Mouse (Mus musculus) limb, embryonic 15.5 days (tissue): ENCODE data around the gene Ap1m1. TPM values are rescaled to one million over a fixed set of nuclear protein-coding genes. Genes with fewer than 3 reads are reported as not detected.

Source experiments
- ATAC-seq: fragments of 200-750 bp; cut with Nextera tagmentation; 2 replicates; pipeline ENCODE4 v1.8.0; 2017; ENCODE audit warnings: low read depth, moderate TSS enrichment; ENCODE audit not compliant: insufficient number of reproducible peaks, low FRiP score, low TSS enrichment
- H3K27ac ChIP-seq: fragments of 300-500 bp; sonication (generic); 2 replicates; pipeline ENCODE4 v1.5.1; 2015; ENCODE audit warnings: moderate library complexity, mild to moderate bottlenecking, inconsistent platforms
- H3K27me3 ChIP-seq: fragments of 300-500 bp; sonication (generic); 2 replicates; pipeline ENCODE4 v1.6.1; 2015; ENCODE audit warnings: inconsistent platforms
- H3K36me3 ChIP-seq: fragments of 300-500 bp; sonication (generic); 2 replicates; pipeline ENCODE4 v1.6.1; 2015; ENCODE audit warnings: inconsistent platforms
- H3K4me1 ChIP-seq: fragments of 300-500 bp; sonication (generic); 2 replicates; pipeline ENCODE4 v1.6.1; 2015; ENCODE audit warnings: inconsistent platforms
- H3K4me2 ChIP-seq: fragments of 300-500 bp; sonication (generic); 2 replicates; pipeline ENCODE4 v1.6.1; 2015; ENCODE audit warnings: mild to moderate bottlenecking, inconsistent platforms
- H3K4me3 ChIP-seq: fragments of 300-500 bp; sonication (generic); 2 replicates; pipeline ENCODE4 v1.5.1; 2015; ENCODE audit warnings: mild to moderate bottlenecking, inconsistent platforms
- H3K9ac ChIP-seq: fragments of 300-500 bp; sonication (generic); 2 replicates; pipeline ENCODE4 v1.6.1; 2015; ENCODE audit warnings: inconsistent platforms
- H3K9me3 ChIP-seq: fragments of 300-500 bp; sonication (generic); 2 replicates; pipeline ENCODE4 v1.6.1; 2016; ENCODE audit warnings: inconsistent platforms
- WGBS: fragments of 180-500 bp; shearing (Covaris S2); methylation state at CpG from one replicate; pipeline ENCODE4 v1.1.7; 2015; 5-methylcytosine and 5-hydroxymethylcytosine counted together
- polyA plus RNA-seq: library from polyadenylated mRNA; unstranded; fragments of >200 nt; fragmentation: Nextera tagmentation; extraction: Ambion mirVana; gene quantifications from 2 replicates; pipeline ENCODE4 v1.2.1, GENCODE M21; 2015

The Ap1m1 gene
- polyA plus RNA-seq, 1 experiment from 2014 or later: 99.5 TPM

DNA sequence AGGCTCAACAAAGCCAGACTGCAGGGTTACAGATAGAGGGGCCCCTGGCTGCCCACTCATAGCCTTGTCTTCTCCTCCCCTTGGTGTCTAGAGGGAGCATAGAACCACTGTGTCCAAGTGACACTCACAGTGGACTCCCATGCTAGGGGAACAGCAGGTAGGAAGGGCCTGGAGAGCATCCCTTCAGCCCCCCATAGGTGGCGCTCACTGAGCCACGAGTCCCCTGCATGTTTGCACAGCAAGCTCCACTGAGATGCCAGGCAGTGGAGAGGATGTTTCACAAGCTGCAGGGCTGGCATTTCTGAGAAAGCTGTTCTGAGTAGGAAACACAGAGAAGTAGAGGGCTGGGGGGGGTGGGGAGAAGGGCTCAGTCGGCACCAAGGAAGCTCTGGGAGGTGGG, 32.5 kb downstream of the Ap1m1 start:
- no peak overlapping the region for H3K4me2 ChIP-seq
- no peak overlapping the region for H3K9ac ChIP-seq
- H3K4me1 ChIP-seq: no peaks in the 10 kb centered on the region
- no peak overlapping the region for H3K27ac ChIP-seq
- 20% methylated on average over 3 of the region's 3 CpGs for WGBS
- ATAC-seq: no peak
- no peaks in the 10 kb centered on the region for H3K36me3 ChIP-seq
- no peaks in the 10 kb centered on the region for H3K9me3 ChIP-seq
- H3K4me3 ChIP-seq: no peak overlapping the region
- H3K27me3 ChIP-seq: no peaks in the 10 kb centered on the region

DNA sequence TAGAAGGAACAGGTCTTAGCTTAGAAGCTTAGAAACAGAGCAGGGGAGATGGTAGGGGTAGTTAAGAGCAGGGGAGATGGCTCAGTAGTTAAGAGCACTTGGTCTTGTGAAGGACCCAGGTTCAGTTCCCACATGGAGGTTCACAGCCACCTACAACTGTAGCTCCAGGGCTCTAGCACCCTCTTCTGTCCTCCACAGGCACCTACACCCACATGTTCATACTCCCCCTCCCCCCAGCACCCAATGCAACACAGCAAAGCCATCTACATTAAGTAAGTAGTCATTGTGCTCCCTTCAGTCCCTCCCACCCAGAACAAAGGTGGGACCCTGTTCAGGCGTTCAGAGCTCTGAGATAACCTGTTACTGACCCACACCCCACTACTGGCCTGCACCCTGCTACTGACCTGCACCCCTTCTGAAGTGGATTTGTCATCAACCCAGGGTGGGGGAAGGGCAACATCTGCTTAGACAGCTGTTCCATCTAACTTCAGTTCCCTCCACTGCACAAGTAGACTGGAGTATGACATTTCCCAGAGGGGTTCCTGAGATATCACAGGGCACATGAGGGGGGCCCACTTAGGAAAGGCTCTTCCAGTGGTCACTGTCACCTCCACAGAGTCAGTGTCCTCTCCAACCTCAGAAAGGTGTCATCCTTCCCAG, 33.4 kb downstream of the Ap1m1 start:
- Histone ChIP-seq H3K36me3 (no peaks in the 10 kb centered on the region), H3K4me2 (no peak overlapping the region), H3K4me3 (no peak overlapping the region), H3K9me3 (no peaks in the 10 kb centered on the region), H3K27me3 (no peaks in the 10 kb centered on the region), H3K27ac (no peak overlapping the region), H3K4me1 (no peaks in the 10 kb centered on the region), H3K9ac (no peak overlapping the region)
- 60% methylated on average over 1 of the region's 1 CpGs for WGBS
- no peak for ATAC-seq

DNA sequence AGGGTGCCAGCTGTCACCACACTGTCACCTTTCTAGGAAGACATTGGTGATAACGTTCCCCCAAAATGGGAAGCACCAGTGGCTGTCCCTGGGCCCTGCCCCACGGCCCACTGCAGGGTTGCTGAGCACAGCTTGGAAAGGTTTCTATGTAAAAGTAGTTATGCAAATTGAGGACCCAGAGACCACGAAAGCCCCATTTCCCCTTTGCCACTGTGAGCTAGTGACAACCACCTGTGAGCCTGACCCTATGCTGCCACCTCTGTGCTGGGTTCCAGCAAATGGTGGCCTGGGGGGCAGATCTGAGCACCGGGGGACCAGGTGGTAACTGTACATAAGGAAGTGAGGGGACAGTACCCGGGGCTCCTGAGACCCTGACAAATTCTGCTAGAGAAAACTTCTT, 34.0 kb downstream of the Ap1m1 start:
- Histone ChIP-seq H3K27me3 (no peaks in the 10 kb centered on the region), H3K36me3 (no peaks in the 10 kb centered on the region), H3K9ac (no peak overlapping the region), H3K4me3 (no peak overlapping the region), H3K4me1 (no peaks in the 10 kb centered on the region), H3K4me2 (no peak overlapping the region), H3K27ac (no peak overlapping the region), H3K9me3 (no peaks in the 10 kb centered on the region)
- 59% methylated on average over 5 of the region's 5 CpGs for WGBS
- ATAC-seq: no peak

DNA sequence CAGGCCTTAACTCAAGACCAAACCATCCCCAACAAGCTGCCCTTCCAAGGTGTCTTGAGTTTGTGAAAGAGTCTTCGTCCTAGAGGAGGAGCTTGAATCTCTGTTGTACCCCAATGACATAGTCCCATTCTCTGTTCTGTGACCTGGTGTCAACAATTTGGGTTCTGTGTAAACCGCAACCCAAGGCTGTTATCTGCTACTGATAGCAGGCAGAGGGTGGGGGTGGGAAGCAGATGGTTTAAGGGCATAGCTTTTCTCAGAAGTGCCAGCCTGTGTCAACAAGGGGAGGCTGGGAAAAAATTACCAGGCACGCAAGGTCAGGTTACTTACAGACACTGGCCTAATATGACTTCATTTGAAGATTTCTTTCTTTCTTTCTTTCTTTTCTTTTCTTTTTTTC, 37.4 kb downstream of the Ap1m1 start:
- Histone ChIP-seq H3K4me1 (no peaks in the 10 kb centered on the region; the same call in 1 of the 2 replicates), H3K9me3 (no peaks in the 10 kb centered on the region), H3K4me2 (no peak overlapping the region), H3K9ac (no peak overlapping the region), H3K27ac (no peak overlapping the region), H3K27me3 (no peaks in the 10 kb centered on the region), H3K4me3 (no peak overlapping the region), H3K36me3 (no peaks in the 10 kb centered on the region)
- 72% methylated on average over 3 of the region's 3 CpGs for WGBS
- ATAC-seq: no peak

DNA sequence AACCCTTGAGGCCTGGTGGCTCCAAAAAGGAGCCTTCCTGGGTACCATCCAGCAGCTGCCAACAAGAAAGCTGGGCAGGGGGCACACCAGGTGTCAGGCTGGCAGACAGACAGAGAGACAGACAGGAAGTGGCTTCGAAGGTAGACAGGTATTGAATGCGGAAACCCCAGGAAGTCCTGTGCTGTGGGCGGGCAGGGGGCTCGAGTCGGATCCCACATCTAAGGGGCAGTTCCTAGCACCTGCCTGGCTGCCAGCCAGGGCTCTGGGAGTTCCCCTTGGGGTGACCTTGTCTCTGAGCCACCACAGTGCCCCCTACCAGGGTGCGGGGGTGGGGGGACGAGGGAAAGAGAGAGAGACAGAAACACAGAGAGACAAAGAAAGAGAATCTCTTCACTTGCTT, 39.3 kb downstream of the Ap1m1 start:
- Histone ChIP-seq H3K9me3 (no peaks in the 10 kb centered on the region), H3K27me3 (no peaks in the 10 kb centered on the region), H3K4me2 (no peak overlapping the region), H3K27ac (no peak overlapping the region), H3K36me3 (no peaks in the 10 kb centered on the region), H3K9ac (no peak overlapping the region), H3K4me3 (no peak overlapping the region), H3K4me1 (no peaks in the 10 kb centered on the region; the same call in 1 of the 2 replicates)
- ATAC-seq: no peak
- 65% methylated on average over 7 of the region's 7 CpGs for WGBS

DNA sequence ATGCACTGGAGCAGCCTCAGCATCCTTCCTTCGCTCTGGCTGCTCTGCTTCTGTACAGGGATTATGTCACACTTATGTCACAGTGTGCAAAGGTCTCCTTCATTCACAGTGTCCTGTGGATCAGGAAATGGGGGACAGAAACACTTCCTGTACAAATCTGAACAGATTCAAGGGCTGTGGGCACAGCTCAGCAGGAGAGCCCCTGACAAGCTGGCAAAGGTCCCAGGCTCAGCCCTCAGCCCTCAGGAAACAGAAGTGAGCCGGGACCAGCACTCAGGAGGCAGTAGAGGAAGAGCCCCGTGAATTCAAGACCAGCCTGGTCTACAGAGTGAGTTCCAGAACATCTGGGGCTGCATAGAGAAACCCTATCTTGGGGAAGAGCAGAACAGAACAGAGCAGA, 41.8 kb downstream of the Ap1m1 start:
- Histone ChIP-seq H3K4me2 (no peak overlapping the region), H3K27me3 (no peaks in the 10 kb centered on the region), H3K9me3 (no peaks in the 10 kb centered on the region), H3K36me3 (no peaks in the 10 kb centered on the region), H3K4me3 (no peak overlapping the region), H3K4me1 (no peaks in the 10 kb centered on the region; the same call in 1 of the 2 replicates), H3K9ac (no peak overlapping the region), H3K27ac (peak overlapping the region; percentile 51)
- 31% methylated on average over 3 of the region's 3 CpGs for WGBS
- ATAC-seq: no peak

DNA sequence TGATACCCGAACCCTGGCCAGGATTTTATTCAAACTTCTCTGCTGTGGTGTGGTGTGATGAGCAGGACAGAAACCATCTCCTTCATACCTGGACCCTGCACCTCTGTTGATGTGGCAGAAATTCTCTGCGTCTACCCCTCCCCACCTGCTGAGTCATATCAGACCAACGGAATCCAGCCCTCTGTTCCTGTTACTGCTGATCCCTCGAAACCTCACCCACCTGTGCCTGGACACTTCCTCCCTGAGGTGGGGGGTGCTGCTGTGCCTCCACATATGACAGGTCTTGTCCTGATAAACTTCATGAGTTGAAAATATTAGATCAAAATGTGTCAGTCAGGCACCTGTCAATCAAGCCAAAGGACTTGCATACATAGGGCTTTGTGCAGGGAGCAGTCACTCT, 45.5 kb downstream of the Ap1m1 start:
- Histone ChIP-seq H3K4me3 (no peak overlapping the region), H3K27me3 (no peaks in the 10 kb centered on the region), H3K27ac (no peak overlapping the region), H3K4me1 (peaks cover 7% of the 10 kb centered on the region; the same call in 1 of the 2 replicates), H3K36me3 (no peaks in the 10 kb centered on the region), H3K4me2 (no peak overlapping the region), H3K9me3 (no peaks in the 10 kb centered on the region), H3K9ac (no peak overlapping the region)
- WGBS: 55% methylated on average over 4 of the region's 4 CpGs
- no peak for ATAC-seq

DNA sequence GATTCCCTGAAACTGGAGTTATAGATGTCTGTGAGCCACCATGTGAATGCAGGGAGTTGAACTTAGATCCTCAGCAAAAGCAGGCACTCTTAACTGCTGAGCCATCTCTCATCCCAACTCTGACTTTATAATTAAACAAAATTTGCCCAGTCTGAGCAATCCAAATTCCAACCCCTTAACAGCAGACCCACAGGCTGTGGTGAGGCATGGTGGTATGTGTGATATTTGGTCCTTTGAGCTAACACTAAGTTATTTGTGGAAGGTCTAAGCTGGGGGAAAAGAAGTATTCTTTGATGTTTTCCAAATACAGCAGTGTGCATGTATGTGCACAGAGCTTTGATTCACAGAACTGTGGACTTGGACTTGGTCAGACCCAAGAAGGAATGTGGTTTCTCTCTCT, 49.2 kb downstream of the Ap1m1 start:
- H3K4me1 ChIP-seq: peaks cover 7% of the 10 kb centered on the region; the same call in 1 of the 2 replicates
- no peaks in the 10 kb centered on the region for H3K27me3 ChIP-seq
- no peaks in the 10 kb centered on the region for H3K36me3 ChIP-seq
- 0 out of 2 replicates have a peak, but pooled peaks have one; percentile 45 for ATAC-seq
- no peak overlapping the region for H3K9ac ChIP-seq
- H3K9me3 ChIP-seq: no peaks in the 10 kb centered on the region
- no peak overlapping the region for H3K4me2 ChIP-seq
- H3K4me3 ChIP-seq: no peak overlapping the region
- H3K27ac ChIP-seq: peak overlapping the region; percentile 59

DNA sequence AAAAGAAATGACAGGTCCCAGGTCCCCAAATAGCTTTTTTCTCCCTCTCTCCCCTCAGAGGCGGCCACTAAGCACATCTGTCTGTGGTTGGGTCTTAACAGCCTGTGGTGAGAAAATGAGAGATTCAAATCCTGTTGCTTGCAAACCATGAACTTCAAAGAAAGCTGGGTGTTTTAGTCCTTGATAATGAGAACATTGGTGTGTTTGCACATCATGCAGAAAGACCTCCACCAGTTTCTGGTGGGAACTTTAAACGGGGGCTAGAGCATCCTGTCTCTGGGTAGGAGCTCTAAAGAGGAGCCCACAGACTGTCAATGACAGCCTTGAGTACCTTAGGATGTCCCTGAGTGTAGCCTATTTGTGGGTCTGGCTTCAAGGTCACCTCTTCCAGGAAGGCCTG, 51.3 kb downstream of the Ap1m1 start:
- 63% methylated on average over 2 of the region's 2 CpGs for WGBS
- ATAC-seq: no peak
- H3K27ac ChIP-seq: no peak overlapping the region
- no peaks in the 10 kb centered on the region for H3K27me3 ChIP-seq
- no peaks in the 10 kb centered on the region for H3K36me3 ChIP-seq
- H3K4me1 ChIP-seq: peaks cover 27% of the 10 kb centered on the region
- no peak overlapping the region for H3K9ac ChIP-seq
- H3K9me3 ChIP-seq: no peaks in the 10 kb centered on the region
- H3K4me2 ChIP-seq: no peak overlapping the region
- H3K4me3 ChIP-seq: no peak overlapping the region

DNA sequence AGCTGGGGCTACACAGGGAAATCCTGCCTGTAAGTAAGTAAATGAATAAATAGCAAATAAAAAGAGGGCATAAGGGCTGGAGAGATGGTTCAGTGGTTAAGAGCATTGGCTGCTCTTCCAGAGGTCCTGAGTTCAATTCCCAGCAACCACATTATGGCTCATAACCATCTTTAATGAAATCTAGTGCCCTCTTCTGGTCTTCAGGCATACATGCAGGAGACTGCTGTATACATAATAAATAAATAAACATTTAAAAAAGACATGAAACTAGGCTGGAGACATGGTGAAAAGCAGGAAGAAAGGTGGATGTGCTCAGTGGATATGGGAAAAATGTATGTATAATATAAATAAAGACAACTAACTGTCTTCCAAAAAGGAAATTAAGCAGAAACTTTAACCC, 53.5 kb downstream of the Ap1m1 start:
- Histone ChIP-seq H3K27ac (no peak overlapping the region), H3K9ac (no peak overlapping the region), H3K4me1 (peaks cover 22% of the 10 kb centered on the region), H3K4me3 (no peak overlapping the region), H3K36me3 (no peaks in the 10 kb centered on the region), H3K9me3 (no peaks in the 10 kb centered on the region), H3K27me3 (no peaks in the 10 kb centered on the region), H3K4me2 (no peak overlapping the region)
- no peak for ATAC-seq

DNA sequence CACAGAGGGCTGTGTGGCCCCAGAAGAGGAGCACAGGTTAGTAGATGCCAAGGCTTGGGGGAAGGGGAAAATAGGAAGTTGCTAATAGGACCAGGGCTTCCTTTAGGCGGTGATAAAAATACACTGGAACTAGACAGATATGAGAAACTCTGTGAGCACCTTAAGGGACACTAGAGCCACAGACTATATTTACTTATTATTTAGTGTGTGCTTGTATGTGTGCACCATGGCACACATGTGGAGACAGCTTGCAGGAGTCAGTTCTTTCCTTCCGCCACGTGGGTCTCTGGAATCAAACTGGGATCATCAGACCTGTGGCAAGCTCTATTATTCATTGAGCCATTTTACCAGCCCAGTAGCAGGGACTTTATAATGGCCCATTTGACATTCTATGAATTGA, 55.3 kb downstream of the Ap1m1 start:
- Histone ChIP-seq H3K4me2 (0 out of 2 replicates have a peak overlapping the region, but pooled peaks have one; percentile 22), H3K9me3 (no peaks in the 10 kb centered on the region), H3K4me3 (no peak overlapping the region), H3K27me3 (no peaks in the 10 kb centered on the region), H3K27ac (peak overlapping the region; percentile 89), H3K36me3 (no peaks in the 10 kb centered on the region), H3K4me1 (peaks cover 22% of the 10 kb centered on the region), H3K9ac (no peak overlapping the region)
- ATAC-seq: no peak
- WGBS: 50% methylated on average over 3 of the region's 3 CpGs

DNA sequence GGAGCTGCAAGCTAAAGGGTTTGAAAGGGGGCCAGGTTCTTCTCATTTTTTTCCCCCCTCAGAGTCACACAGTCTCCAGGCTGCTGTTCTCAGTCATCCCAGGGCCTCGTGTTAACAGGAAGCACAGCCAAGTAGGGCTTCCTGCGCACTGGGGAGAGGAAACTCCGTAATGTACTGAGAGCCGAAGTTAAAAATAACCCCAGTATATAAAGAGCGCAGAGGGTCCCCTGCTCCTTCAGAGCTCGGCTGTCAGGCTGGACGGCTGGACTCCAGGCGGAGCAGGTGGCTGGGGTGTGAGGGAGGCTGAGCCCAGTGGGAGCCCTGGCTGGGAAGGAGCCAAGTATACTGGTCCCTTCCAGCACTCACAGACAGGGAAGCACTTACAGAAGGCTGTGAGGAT, 55.9 kb downstream of the Ap1m1 start:
- Histone ChIP-seq H3K9ac (no peak overlapping the region), H3K36me3 (no peaks in the 10 kb centered on the region), H3K4me3 (peak overlapping the region; percentile 9; the same call in 1 of the 2 replicates), H3K4me1 (peaks cover 22% of the 10 kb centered on the region), H3K27me3 (no peaks in the 10 kb centered on the region), H3K27ac (peak overlapping the region; percentile 89), H3K4me2 (peak overlapping the region; percentile 22), H3K9me3 (no peaks in the 10 kb centered on the region)
- 19% methylated on average over 8 of the region's 8 CpGs for WGBS
- peak; percentile 93 for ATAC-seq

DNA sequence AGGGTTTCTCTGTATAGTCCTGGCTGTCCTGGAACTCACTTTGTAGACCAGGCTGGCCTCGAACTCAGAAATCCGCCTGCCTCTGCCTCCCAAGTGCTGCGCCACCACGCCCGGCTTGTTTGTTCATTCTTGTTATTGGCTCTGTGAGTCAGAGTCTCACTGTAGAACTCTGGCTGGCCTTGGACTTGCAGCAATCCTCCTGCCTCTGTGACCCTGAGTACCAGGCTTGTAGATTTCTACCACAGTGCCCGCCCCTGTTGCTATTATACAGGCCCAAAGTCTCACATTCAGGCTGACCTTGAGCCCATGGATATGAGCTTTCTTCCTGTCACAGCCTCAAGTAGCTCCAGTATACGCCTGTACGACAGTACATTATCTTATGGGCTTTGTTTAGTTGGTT, 56.7 kb downstream of the Ap1m1 start:
- Histone ChIP-seq H3K9ac (no peak overlapping the region), H3K36me3 (no peaks in the 10 kb centered on the region), H3K27ac (peak overlapping the region; percentile 89; the same call in 1 of the 2 replicates), H3K27me3 (no peaks in the 10 kb centered on the region), H3K4me3 (no peak overlapping the region), H3K4me2 (no peak overlapping the region), H3K9me3 (no peaks in the 10 kb centered on the region), H3K4me1 (peaks cover 22% of the 10 kb centered on the region)
- no peak for ATAC-seq
- WGBS: 93% methylated on average over 8 of the region's 8 CpGs
